Mouse (Mus musculus): ENCODE results near the gene Arhgef2. TPM values are rescaled to one million over a fixed set of nuclear protein-coding genes. Genes with fewer than 3 reads are reported as not detected.

Gene Arhgef2
- polyA plus RNA-seq, 1 experiment from 2014 or later = 123 TPM

- Histone ChIP-seq H3K4me1 (replicated peaks; ENCODE audit: control insufficient read depth, insufficient read depth, low read length) (peaks cover 11% of the 10 kb centered on the region), H3K9ac (ENCODE audit: low read length) (no peak overlapping the region), H3K36me3 (ENCODE audit: control insufficient read depth, insufficient read depth, low read length) (peaks cover 25% of the 10 kb centered on the region), H3K4me3 (ENCODE audit: low read length) (no peak overlapping the region), H3K27ac (ENCODE audit: low read length) (no peak overlapping the region), H3K4me2 (ENCODE audit: low read depth, low read length) (no peak overlapping the region), H3K9me3 (ENCODE audit: control insufficient read depth, low read length) (no peaks in the 10 kb centered on the region), H3K27me3 (ENCODE audit: control insufficient read depth, insufficient read depth, low read depth, low read length) (no peaks in the 10 kb centered on the region)
- WGBS = 90% methylated on average over 13 of the region's 13 CpGs
- no peak for ATAC-seq (ENCODE audit: low read depth)
Measured at GRCm38 (mm10) chr3:88649967-88650366, 44.2 kb downstream of the Arhgef2 start.

GRCm38 (mm10) chr3:88650713-88651504 lies 45.1 kb downstream of the Arhgef2 start:
- Histone ChIP-seq H3K36me3 (ENCODE audit: control insufficient read depth, insufficient read depth, low read length) (peaks cover 20% of the 10 kb centered on the region), H3K27ac (ENCODE audit: low read length) (no peak overlapping the region), H3K4me1 (replicated peaks; ENCODE audit: control insufficient read depth, insufficient read depth, low read length) (peaks cover 12% of the 10 kb centered on the region), H3K9ac (ENCODE audit: low read length) (no peak overlapping the region), H3K9me3 (ENCODE audit: control insufficient read depth, low read length) (no peaks in the 10 kb centered on the region), H3K4me2 (ENCODE audit: low read depth, low read length) (no peak overlapping the region), H3K27me3 (ENCODE audit: control insufficient read depth, insufficient read depth, low read depth, low read length) (no peaks in the 10 kb centered on the region), H3K4me3 (ENCODE audit: low read length) (no peak overlapping the region)
- ATAC-seq (ENCODE audit: low read depth) = no peak
- WGBS = 63% methylated on average over 13 of the region's 13 CpGs

GRCm38 (mm10) chr3:88651669-88652618 lies 46.2 kb downstream of the Arhgef2 start:
- Histone ChIP-seq H3K36me3 (ENCODE audit: control insufficient read depth, insufficient read depth, low read length) (peaks cover 9% of the 10 kb centered on the region), H3K9me3 (ENCODE audit: control insufficient read depth, low read length) (no peaks in the 10 kb centered on the region), H3K27ac (ENCODE audit: low read length) (no peak overlapping the region), H3K4me2 (ENCODE audit: low read depth, low read length) (no peak overlapping the region), H3K4me3 (ENCODE audit: low read length) (no peak overlapping the region), H3K4me1 (replicated peaks; ENCODE audit: control insufficient read depth, insufficient read depth, low read length) (peaks cover 12% of the 10 kb centered on the region), H3K9ac (ENCODE audit: low read length) (no peak overlapping the region), H3K27me3 (ENCODE audit: control insufficient read depth, insufficient read depth, low read depth, low read length) (no peaks in the 10 kb centered on the region)
- ATAC-seq (ENCODE audit: low read depth) = no peak
- WGBS = 63% methylated on average over 18 of the region's 18 CpGs

- no peak within 1 kb of the TSS for H3K4me3 ChIP-seq (ENCODE audit: low read length)
- WGBS = 71% methylated on average over 17 of the region's 17 CpGs
Measured at GRCm38 (mm10) chr3:88652846-88653515, 47.2 kb downstream of the Arhgef2 start, which contains the start of gene Rxfp4. TSS of gene Rxfp4 (minus strand) at chr3:88653142.

GRCm38 (mm10) chr3:88653516-88654370 lies 48.0 kb downstream of the Arhgef2 start:
- Histone ChIP-seq H3K4me2 (ENCODE audit: low read depth, low read length) (peak overlapping the region; percentile 8; the same call in 1 of the 2 replicates), H3K9ac (ENCODE audit: low read length) (no peak overlapping the region), H3K4me3 (ENCODE audit: low read length) (no peak overlapping the region), H3K27ac (ENCODE audit: low read length) (peak overlapping the region; percentile 71), H3K4me1 (replicated peaks; ENCODE audit: control insufficient read depth, insufficient read depth, low read length) (peaks cover 12% of the 10 kb centered on the region), H3K36me3 (ENCODE audit: control insufficient read depth, insufficient read depth, low read length) (no peaks in the 10 kb centered on the region), H3K27me3 (ENCODE audit: control insufficient read depth, insufficient read depth, low read depth, low read length) (no peaks in the 10 kb centered on the region), H3K9me3 (ENCODE audit: control insufficient read depth, low read length) (no peaks in the 10 kb centered on the region)
- WGBS = 70% methylated on average over 6 of the region's 6 CpGs
- ATAC-seq (ENCODE audit: low read depth) = no peak

More at GRCm38 (mm10) chr3:88652846-88653515, 47.2 kb downstream of the Arhgef2 start, which contains the start of gene Rxfp4:
- peak; percentile 89 for ATAC-seq (ENCODE audit: low read depth)
- peak within 1 kb of the TSS; percentile 71 for H3K27ac ChIP-seq (ENCODE audit: low read length)
- H3K27me3 ChIP-seq (ENCODE audit: control insufficient read depth, insufficient read depth, low read depth, low read length) = no peaks in the 10 kb centered on the region
- no peak within 1 kb of the TSS for H3K9ac ChIP-seq (ENCODE audit: low read length)
- peaks cover 12% of the 10 kb centered on the region for H3K4me1 ChIP-seq (replicated peaks; ENCODE audit: control insufficient read depth, insufficient read depth, low read length)
- peak within 1 kb of the TSS; percentile 10; the same call in 1 of the 2 replicates for H3K4me2 ChIP-seq (ENCODE audit: low read depth, low read length)
- no peaks in the 10 kb centered on the region for H3K9me3 ChIP-seq (ENCODE audit: control insufficient read depth, low read length)
- peaks cover under 1% of the 10 kb centered on the region; the same call in 1 of the 2 replicates for H3K36me3 ChIP-seq (ENCODE audit: control insufficient read depth, insufficient read depth, low read length)

GRCm38 (mm10) chr3:88654621-88655020 lies 48.9 kb downstream of the Arhgef2 start:
- Histone ChIP-seq H3K9me3 (ENCODE audit: control insufficient read depth, low read length) (no peaks in the 10 kb centered on the region), H3K9ac (ENCODE audit: low read length) (no peak overlapping the region), H3K4me2 (ENCODE audit: low read depth, low read length) (no peak overlapping the region), H3K4me1 (replicated peaks; ENCODE audit: control insufficient read depth, insufficient read depth, low read length) (peaks cover 12% of the 10 kb centered on the region), H3K4me3 (ENCODE audit: low read length) (no peak overlapping the region), H3K36me3 (ENCODE audit: control insufficient read depth, insufficient read depth, low read length) (no peaks in the 10 kb centered on the region), H3K27ac (ENCODE audit: low read length) (no peak overlapping the region), H3K27me3 (ENCODE audit: control insufficient read depth, insufficient read depth, low read depth, low read length) (no peaks in the 10 kb centered on the region)
- no peak for ATAC-seq (ENCODE audit: low read depth)
- WGBS = 49% methylated on average over 4 of the region's 4 CpGs

GRCm38 (mm10) chr3:88655619-88656018 lies 49.9 kb downstream of the Arhgef2 start:
- Histone ChIP-seq H3K4me2 (ENCODE audit: low read depth, low read length) (no peak overlapping the region), H3K27me3 (ENCODE audit: control insufficient read depth, insufficient read depth, low read depth, low read length) (no peaks in the 10 kb centered on the region), H3K27ac (ENCODE audit: low read length) (no peak overlapping the region), H3K9me3 (ENCODE audit: control insufficient read depth, low read length) (no peaks in the 10 kb centered on the region), H3K4me3 (ENCODE audit: low read length) (no peak overlapping the region), H3K36me3 (ENCODE audit: control insufficient read depth, insufficient read depth, low read length) (no peaks in the 10 kb centered on the region), H3K9ac (ENCODE audit: low read length) (no peak overlapping the region), H3K4me1 (replicated peaks; ENCODE audit: control insufficient read depth, insufficient read depth, low read length) (peaks cover 12% of the 10 kb centered on the region)
- ATAC-seq (ENCODE audit: low read depth) = no peak
- 82% methylated on average over 8 of the region's 8 CpGs for WGBS

GRCm38 (mm10) chr3:88658441-88659127 lies 52.8 kb downstream of the Arhgef2 start:
- H3K4me1 ChIP-seq (replicated peaks; ENCODE audit: control insufficient read depth, insufficient read depth, low read length) = peaks cover 8% of the 10 kb centered on the region

More at GRCm38 (mm10) chr3:88658441-88659127, 52.8 kb downstream of the Arhgef2 start:
- Histone ChIP-seq H3K4me3 (ENCODE audit: low read length) (no peak overlapping the region), H3K27me3 (ENCODE audit: control insufficient read depth, insufficient read depth, low read depth, low read length) (no peaks in the 10 kb centered on the region), H3K9me3 (ENCODE audit: control insufficient read depth, low read length) (no peaks in the 10 kb centered on the region), H3K9ac (ENCODE audit: low read length) (no peak overlapping the region), H3K36me3 (ENCODE audit: control insufficient read depth, insufficient read depth, low read length) (no peaks in the 10 kb centered on the region), H3K27ac (ENCODE audit: low read length) (no peak overlapping the region), H3K4me2 (ENCODE audit: low read depth, low read length) (no peak overlapping the region)
- WGBS = 57% methylated on average over 5 of the region's 5 CpGs
- ATAC-seq (ENCODE audit: low read depth) = no peak
